Mouse (Mus musculus): ENCODE data around the gene Ctss. TPM values are rescaled to one million over a fixed set of nuclear protein-coding genes. Genes with fewer than 3 reads are reported as not detected.
"Not testable (repeated sequence)": the region's sequence is repeated elsewhere in the genome, so short reads cannot be mapped to it uniquely, and the experiment has no call there.

Gene Ctss
- total RNA-seq, 2 experiments from 2014 or later: 55.9 to 60.1 TPM

DNA sequence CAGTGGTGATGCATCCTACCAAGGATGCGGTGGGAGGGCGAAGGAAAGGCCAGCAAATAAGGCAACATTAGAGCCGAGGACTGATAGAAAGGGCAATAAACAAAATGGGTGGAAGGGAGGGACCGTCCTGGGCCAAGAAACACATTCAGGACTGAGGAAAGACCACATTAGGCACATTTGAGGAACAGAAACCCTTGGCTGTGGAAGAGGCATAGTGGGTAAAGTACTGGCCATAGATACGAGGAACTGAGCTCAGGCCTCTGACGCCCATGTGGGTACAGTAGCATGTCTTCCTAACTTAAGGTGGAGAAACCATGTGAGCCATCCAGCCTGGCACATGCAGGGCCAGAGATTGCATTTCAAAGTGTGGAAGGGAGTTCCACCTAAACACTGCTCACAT, 3.2 kb downstream of the Ctss start:
- intact Hi-C loops (cut with DNase I): no loop called here
- DNase-seq (ENCODE audit: low spot score in 2 of 2): peak in 1 of 2 experiments; percentile 10

DNA sequence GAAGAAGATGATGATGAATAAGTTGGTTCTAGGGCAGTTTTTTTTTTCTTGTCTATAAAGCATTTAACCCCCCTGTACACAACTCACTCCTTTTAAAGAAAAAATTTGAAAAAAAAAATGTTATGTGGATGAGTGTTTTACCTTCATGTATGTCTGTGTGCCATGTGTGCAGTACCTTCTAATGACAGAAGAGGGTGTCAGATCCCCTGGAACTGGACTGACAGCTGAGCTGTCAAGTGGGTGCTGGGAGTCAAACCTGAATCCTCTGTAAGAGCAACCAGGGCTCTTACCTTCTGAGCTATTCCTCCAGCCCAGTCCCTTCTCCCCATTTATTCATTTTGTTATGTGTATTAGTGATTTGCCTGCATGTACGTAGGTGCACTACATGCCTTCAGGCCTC, 4.4 kb downstream of the Ctss start:
- DNase-seq (ENCODE audit: low spot score in 2 of 2): no peak
- intact Hi-C loops (cut with DNase I): no loop called here

DNA sequence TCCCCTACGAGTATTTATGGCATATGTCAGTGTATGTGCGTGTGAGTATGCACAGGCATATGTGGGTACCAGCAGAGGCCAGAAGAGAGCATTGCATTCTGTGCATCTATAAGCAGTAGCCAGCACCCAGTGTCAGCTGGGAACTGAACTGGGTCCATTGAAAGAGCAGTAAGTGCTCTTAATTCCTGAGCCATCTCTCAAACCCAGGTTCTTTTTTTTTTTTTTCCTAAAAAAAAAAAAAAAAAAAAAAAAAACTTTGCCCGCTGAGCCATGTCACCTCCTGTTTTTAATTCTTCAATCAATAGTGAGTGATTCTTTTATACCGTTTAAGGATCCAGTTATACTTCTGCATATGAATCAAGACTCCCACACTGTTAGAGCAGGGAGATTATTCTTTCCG, 6.8 kb downstream of the Ctss start:
- DNase-seq (ENCODE audit: low spot score in 2 of 2): no peak
- intact Hi-C loops (cut with DNase I): no loop called here

DNA sequence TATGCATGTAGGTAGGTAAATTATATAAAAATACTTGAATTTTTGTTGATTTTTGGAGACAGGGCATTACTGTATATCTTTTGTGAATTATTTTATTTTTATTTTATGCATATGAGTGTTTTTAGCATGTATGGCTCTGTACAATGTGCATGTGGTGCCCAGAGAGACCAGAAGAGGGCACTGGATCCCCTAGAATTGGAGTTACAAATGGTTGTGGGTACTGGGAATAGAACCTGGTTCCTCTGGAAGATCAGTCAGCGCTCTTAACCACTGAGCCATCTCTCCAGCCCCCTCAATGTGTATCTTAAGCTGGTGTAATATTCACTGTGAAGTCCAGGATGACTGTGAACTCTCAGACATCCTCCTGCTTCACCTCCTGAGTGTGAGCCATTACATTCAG, 8.3 kb downstream of the Ctss start:
- DNase-seq (ENCODE audit: low spot score in 2 of 2): no peak
- intact Hi-C loops (cut with DNase I): no loop called here

DNA sequence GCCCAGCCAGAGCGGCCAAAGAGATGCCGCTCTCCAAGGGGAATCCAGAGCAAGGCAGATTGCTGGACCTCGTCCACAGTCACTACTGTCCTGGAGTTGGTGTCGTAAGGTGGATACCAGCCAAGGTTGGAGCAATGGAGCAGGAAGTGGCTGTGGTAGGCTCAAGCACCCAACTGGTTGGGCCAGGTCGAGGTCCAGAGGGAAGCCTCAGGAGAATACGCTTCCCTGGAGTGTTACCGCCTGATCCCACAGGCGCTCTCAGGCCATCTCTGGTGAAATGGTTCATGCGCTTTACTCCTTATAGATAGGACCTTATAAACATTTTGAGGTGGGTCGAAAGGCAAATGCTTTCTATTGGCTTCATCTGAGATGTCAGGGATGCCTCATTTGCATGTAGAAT, 12.3 kb downstream of the Ctss start:
- intact Hi-C loops (cut with DNase I): no loop called here
- no peak for DNase-seq (ENCODE audit: low spot score in 2 of 2)

DNA sequence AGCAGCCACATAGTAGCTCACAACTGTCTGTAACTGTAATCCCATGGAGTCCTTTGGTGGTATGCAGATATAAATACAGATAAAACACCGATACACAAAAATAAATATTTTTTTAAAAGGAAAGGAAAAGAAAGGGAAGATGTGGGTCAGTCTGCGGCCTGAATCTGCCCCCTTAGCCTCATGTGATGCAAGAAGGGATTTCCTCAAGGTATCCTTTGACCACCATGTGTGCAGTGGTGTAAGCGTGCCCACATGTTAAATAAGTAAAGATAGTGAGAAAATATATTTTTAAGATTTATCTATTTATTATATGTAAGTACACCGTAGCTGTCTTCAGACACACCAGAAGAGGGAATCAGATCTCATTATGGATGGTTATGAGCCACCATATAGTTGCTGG, 13.3 kb downstream of the Ctss start:
- intact Hi-C loops (cut with DNase I): no loop called here
- no peak for DNase-seq (ENCODE audit: low spot score in 2 of 2)

DNA sequence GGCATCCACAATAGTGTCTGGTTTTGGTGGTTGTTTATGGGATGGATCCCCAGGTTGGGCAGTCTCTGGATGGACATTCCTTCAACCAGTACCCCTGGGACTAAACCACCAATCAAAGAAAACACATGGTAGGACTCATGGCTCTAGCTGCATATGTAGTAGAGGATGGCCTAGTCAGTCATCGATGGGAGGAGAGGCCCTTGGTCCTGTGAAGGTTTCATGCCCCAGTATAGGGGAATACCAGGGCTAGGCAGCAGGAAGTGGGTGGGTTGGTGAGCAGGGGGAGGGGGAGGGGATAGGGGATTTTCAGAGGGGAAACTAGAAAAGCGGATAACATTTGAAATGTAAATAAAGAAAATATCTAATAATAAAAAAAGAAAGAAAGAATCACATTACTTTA, 14.6 kb downstream of the Ctss start:
- intact Hi-C loops (cut with DNase I); DNase-seq (ENCODE audit: low spot score in 2 of 2): not testable (repeated sequence)

DNA sequence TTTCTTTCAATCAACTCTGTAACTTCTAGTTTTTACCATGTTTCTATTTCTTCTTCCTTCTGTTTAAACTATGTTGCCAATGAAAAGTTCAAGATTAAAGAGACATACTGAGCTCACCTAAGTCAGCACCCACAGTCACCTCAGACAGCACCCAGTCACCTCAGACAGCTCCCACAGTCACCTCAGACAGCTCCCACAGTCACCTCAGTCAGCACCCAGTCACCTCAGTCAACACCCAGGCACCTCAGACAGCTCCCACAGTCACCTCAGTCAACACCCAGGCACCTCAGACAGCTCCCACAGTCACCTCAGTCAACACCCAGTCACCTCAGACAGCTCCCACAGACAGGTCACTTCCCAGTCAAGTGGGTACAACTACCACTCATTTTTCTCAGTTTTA, 15.6 kb downstream of the Ctss start:
- intact Hi-C loops (cut with DNase I): no loop called here
- no peak for DNase-seq (ENCODE audit: low spot score in 2 of 2)

DNA sequence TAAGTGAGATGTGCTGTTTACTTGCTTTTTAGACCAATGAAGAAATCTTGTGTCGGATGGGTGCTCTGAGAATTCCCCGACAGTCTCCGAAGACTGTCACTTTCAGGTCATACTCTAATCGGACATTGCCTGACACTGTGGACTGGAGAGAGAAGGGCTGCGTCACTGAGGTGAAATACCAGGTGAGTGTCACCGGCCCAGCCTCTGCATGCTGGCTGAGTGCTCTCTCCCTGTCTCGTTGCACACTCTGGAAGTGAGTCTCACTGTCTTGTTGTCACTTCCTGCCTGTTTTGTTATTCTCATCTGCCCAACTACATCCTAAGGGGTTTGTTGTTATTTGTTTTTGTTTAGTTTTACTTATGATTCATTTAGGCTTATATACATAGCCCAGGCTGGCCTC, 16.4 kb downstream of the Ctss start:
- no peak for DNase-seq (ENCODE audit: low spot score in 2 of 2)
- intact Hi-C loops (cut with DNase I): no loop called here

DNA sequence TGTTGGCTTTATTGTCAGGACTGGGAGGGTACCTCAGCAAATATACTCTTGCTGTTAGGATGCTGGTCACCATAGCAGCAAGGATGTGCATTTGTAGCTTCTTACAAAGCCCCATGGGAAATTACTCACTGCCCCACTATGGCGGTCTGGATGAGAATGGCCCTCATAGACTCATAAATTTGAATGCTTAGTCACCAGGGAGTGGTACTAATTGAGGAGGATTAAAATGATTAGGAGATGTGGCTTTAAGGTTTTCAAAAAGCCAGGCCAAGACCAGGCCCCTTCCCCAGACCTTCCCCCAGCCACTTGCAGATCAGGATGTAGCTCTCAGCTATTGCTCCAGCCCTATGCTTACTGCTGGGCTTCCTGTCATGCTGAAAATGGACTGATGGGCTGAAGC, 23.6 kb downstream of the Ctss start:
- no peak for DNase-seq (ENCODE audit: low spot score in 2 of 2)
- intact Hi-C loops (cut with DNase I): no loop called here

DNA sequence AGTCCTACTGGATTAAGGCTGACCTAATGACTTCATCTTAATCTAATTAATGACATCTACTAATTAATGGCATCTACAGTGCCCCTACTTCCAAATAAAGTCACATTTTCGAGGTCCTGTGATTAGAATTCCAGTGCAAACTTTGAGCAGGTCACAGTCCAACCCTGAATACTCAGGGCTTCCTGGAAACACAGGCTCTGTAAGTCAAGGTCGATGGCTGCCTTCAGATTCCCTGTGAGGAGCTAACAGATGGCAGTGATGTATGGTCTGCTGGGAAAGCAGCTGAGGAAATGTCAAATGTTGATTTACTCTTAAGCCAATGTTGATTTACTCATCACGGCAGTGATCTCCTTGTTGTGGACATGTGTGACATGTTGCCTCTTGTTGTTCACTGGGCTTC, 27.4 kb downstream of the Ctss start:
- intact Hi-C loops (cut with DNase I): no loop called here
- no peak for DNase-seq (ENCODE audit: low spot score in 2 of 2)

DNA sequence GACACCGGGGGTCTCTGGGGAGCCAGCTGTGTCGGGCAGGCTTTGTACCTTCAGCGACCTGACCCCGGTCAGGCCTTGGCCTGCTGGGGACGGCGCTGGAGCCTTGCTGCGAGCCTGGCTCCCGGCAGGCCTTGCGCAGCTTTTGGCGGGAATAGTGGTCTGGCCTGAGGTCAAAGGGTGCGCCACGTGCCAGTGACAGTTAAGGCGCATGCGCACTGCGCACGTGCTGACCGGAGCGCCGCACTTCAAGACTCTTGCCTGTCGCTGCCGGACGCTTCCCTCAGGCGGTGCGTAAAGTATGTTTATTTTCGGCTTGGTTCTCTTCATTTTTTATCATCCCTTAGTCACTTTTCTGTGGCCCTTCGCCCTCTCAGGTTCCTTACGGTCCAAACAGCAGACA, 32.9 kb downstream of the Ctss start, which contains the start of gene Hormad1:
Gene Hormad1, plus strand, starts transcription at position 241 of the 400 bp plus-strand sequence.
- intact Hi-C loops (cut with DNase I): no loop called here
- DNase-seq (ENCODE audit: low spot score in 2 of 2): no peak

DNA sequence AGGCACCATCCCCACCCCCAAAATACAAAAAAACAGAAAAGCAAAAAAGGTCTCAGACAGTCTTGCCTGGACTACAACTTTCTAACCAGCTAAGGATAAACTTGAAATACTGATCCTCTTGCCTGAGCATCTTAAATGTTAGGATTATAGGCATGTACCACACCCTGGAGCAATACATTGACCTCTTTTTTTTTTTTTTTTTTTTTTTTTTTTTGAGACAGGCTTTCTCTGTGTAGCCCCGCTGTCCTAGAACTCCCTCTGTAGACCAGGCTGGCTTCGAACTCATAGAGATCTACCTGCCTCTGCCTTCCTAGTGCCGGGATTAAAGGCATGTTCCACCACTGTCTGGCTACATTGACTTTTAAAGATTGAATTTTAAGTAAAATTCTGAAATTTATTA, 34.2 kb downstream of the Ctss start:
- intact Hi-C loops (cut with DNase I): loop anchor here (5.0 kb wide), 1 partner anchor 173 kb away; no protein-coding TSS in a partner anchor
- DNase-seq (ENCODE audit: low spot score in 2 of 2): no peak

DNA sequence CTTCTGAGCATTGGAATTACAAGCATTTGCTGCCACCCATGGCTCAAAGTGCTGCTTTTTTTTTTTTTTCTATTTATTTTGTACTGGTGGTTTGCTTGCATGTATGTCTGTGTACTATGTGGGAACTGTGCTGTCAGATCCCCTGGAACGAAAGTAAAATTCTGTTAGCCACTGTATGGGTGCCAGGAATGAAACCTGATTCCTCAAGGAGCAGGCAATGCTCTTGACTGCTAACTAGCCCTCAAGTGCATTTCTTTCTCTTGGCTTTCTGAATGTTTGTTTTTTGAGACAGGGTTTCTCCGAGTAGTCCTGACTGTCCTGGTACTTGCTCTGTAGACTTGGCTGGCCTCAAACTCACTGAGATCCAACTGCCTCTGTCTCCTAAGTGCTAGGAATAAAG, 35.2 kb downstream of the Ctss start:
- intact Hi-C loops (cut with DNase I): loop anchor here (5.0 kb wide), 1 partner anchor 175 kb away; no protein-coding TSS in a partner anchor
- no peak for DNase-seq (ENCODE audit: low spot score in 2 of 2)

DNA sequence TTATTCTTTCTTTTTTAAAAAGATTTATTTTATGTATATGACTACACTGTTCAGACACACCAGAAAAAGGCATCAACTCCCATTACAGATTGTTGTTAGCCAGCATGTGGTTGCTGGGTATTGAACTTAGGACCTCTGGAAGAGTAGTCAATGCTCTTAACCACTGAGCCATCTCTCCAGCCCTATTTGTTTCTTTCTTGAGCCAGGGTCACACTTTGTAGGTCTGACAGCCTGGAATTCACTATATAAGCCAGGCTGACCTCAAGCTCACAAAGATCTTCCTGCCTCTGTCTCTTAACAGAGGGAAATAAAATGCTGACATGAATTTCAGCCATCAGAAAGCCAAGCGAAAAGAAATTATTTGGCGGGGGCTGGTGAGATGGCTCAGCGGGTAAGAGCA, 43.0 kb downstream of the Ctss start:
- DNase-seq (ENCODE audit: low spot score in 2 of 2): no peak
- intact Hi-C loops (cut with DNase I): no loop called here

DNA sequence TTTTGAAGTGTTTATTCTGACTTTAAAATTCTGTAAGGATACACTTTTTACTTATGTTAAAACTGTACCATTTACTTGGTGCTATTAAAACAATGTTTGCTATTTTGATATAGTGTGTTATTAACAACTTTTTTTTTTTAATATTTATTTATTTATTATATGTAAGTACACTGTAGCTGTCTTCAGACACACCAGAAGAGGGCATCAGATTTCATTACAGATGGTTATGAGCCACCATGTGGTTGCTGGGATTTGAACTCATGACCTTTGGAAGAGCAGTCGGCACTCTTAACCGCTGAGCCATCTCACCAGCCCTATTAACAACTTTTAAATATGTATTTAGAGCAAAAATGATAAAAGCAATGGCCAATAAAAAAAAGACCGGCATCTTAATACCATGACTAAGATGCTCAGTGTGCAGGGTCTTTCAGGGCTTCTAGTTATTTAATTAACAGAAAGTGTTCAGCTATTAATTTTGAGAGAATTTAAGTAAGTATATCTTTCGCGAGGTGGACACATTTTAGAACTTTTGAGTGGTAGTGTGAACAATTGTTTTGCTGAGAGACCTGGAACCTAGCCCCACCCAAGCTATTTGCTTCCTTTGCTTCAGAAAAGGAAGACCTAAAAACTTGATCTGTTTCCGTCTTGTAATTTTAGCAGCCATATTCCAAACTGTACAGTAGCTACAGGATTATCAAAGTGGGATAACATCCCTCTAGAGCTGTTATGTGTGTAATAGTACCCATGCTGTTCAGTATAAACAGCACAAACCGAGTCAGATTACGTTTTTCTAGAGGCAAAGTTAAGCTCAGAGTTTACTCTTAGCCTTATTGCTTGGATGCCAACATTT, 61.4 kb downstream of the Ctss start:
- intact Hi-C loops (cut with DNase I): no loop called here
- no peak for DNase-seq (ENCODE audit: low spot score in 2 of 2)

DNA sequence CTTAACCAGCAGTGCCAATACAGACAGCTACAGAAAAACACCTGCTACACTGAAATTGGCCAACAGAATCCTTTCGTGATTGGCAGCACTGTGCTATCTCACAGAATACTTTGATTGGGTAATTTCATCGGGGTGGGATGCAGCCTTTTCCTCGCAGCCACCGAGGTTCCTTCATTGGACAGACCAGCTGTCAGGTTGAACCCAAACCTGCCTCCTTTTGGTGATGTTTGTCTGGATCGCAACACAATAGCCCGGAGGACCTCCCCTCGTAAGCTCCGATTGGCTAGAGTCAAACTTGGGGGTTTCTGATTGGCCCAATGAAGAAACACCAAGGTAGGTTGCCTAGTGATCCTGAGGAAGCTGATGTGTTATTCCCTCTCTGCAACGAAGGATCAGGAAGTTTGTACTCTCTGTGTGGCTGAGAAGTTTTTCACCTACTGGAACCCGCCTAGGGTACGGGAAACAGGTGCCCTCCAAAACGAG, 62.1 kb downstream of the Ctss start, which contains the start of gene Golph3l:
Gene Golph3l, plus strand, starts transcription at position 331 of the 483 bp plus-strand sequence.
- DNase-seq (ENCODE audit: low spot score in 2 of 2): peak; percentile 94 to 99
- intact Hi-C loops (cut with DNase I): no loop called here

DNA sequence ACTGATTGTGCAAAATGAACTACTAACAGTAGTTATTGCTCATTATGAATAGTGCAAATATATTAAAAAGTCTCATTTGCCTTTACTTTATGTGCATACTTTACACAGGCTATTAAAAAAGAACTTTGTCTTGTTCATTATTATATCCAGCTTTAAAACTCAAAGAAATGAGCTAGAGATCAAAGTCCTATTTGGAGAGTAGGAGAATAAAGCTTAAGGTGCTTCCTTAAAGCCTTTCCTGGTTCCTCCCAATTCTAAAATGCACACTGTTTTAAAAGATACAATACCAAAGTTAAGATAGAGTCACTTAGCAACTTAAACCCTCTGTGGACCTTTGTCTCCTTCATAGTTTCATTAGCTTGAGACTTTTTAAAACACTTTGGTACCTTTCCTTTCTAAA, 72.1 kb downstream of the Ctss start:
- intact Hi-C loops (cut with DNase I): no loop called here
- DNase-seq (ENCODE audit: low spot score in 2 of 2): no peak

DNA sequence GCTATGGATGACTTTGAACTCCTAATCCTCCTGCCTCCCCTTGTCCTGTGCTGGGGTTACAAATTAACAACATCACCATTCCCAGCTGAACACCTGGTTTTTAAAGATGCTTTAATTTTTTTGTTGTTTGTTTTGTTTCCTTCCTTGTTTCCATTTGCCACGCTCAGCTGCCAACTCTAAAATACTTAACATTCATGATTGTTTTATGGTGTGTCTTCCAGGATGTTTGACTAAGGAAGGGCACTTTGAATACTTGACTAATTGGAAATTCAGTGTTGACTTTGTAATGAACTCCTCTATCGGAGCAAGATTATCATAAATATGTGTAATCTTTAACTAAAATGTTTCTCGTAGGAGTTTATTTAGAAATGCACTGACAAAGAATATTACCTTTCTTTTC, 74.7 kb downstream of the Ctss start:
- intact Hi-C loops (cut with DNase I): no loop called here
- no peak for DNase-seq (ENCODE audit: low spot score in 2 of 2)

Measured in left cerebral cortex, postnatal 25 days (tissue).